Mouse (Mus musculus) T-helper 2 cell (primary cell): Measurements from ENCODE around the gene Ppme1.

Experiments used
- in situ Hi-C: fragments of 300-600 bp; cut with MboI, MseI; formaldehyde crosslinking; loops from one replicate; pipeline ENCODE4 v1.15.1; 2025; ENCODE audit warnings: high pct_unique_total_duplicates

Gene Ppme1

GRCm38 (mm10) chr7:100327514-100327913 lies 44.6 kb downstream of the Ppme1 start:
- in situ Hi-C loops = loop anchor here (5.0 kb wide), 1 partner anchor 50 kb away; no protein-coding TSS in a partner anchor

- in situ Hi-C loops = loop anchor here (5.0 kb wide), 1 partner anchor 48 kb away; no protein-coding TSS in a partner anchor
Observed at GRCm38 (mm10) chr7:100325482-100325881, 46.6 kb downstream of the Ppme1 start.

- in situ Hi-C loops = no loop called here
Observed at GRCm38 (mm10) chr7:100323721-100324120, 48.4 kb downstream of the Ppme1 start.

- in situ Hi-C loops = no loop called here
Observed at GRCm38 (mm10) chr7:100317534-100317933, 54.6 kb downstream of the Ppme1 start.

GRCm38 (mm10) chr7:100316924-100317323 lies 55.2 kb downstream of the Ppme1 start:
- in situ Hi-C loops = no loop called here

GRCm38 (mm10) chr7:100312716-100313115 lies 59.4 kb downstream of the Ppme1 start:
- in situ Hi-C loops = no loop called here

GRCm38 (mm10) chr7:100310290-100310689 lies 61.8 kb downstream of the Ppme1 start:
- in situ Hi-C loops = no loop called here

GRCm38 (mm10) chr7:100309679-100310078 lies 62.4 kb downstream of the Ppme1 start:
- in situ Hi-C loops = no loop called here

- in situ Hi-C loops = no loop called here
Observed at GRCm38 (mm10) chr7:100309216-100309615, 62.9 kb downstream of the Ppme1 start.

- in situ Hi-C loops = no loop called here
Observed at GRCm38 (mm10) chr7:100307872-100308653, 64.0 kb downstream of the Ppme1 start.

- in situ Hi-C loops = no loop called here
Observed at GRCm38 (mm10) chr7:100305894-100306293, 66.2 kb downstream of the Ppme1 start.

- in situ Hi-C loops = no loop called here
Observed at GRCm38 (mm10) chr7:100302316-100302715, 69.8 kb downstream of the Ppme1 start.

GRCm38 (mm10) chr7:100301390-100301789 lies 70.7 kb downstream of the Ppme1 start:
- in situ Hi-C loops = no loop called here

- in situ Hi-C loops = no loop called here
Observed at GRCm38 (mm10) chr7:100298861-100299510, 73.1 kb downstream of the Ppme1 start.

GRCm38 (mm10) chr7:100296699-100297098 lies 75.4 kb downstream of the Ppme1 start:
- in situ Hi-C loops = no loop called here

GRCm38 (mm10) chr7:100295745-100296144 lies 76.4 kb downstream of the Ppme1 start:
- in situ Hi-C loops = no loop called here

GRCm38 (mm10) chr7:100293546-100293945 lies 78.6 kb downstream of the Ppme1 start:
- in situ Hi-C loops = no loop called here

GRCm38 (mm10) chr7:100288622-100289021 lies 83.5 kb downstream of the Ppme1 start:
- in situ Hi-C loops = no loop called here

GRCm38 (mm10) chr7:100287748-100288578 lies 84.1 kb downstream of the Ppme1 start:
- in situ Hi-C loops = no loop called here

GRCm38 (mm10) chr7:100285383-100285782 lies 86.7 kb downstream of the Ppme1 start, which contains the start of gene P4ha3:
Gene P4ha3, plus strand, starts transcription at chr7:100285520.
- in situ Hi-C loops = no loop called here

- in situ Hi-C loops = no loop called here
Observed at GRCm38 (mm10) chr7:100283298-100283697, 88.8 kb downstream of the Ppme1 start.

- in situ Hi-C loops = no loop called here
Observed at GRCm38 (mm10) chr7:100281596-100281995, 90.5 kb downstream of the Ppme1 start.
